Mouse (Mus musculus): ENCODE data around the gene Tnip1. TPM values are rescaled to one million over a fixed set of nuclear protein-coding genes. Genes with fewer than 3 reads are reported as not detected.

The Tnip1 gene
- total and polyA plus RNA-seq, 3 experiments: 36.1 to 137 (median 67.8) TPM

DNA sequence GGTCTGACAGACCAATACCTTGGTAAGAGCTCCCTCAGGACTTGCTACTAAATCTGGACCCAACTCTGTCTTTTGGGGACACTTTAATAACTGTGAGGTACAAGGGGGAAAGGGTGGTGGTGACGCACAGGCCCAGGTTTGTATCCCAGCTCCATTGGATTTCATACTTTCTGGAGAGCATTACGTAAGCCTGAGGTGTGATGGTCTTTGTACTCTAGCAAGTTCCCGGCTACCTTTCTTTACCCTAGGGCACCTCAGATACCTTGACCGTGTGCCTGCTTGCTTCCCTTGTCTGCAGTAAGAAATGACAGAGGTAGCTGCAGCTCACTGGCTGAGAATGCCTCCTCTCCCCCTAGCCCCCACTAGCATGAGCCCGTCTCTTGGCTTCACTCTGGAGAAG lies 55.5 kb downstream of the Tnip1 start:
- Histone ChIP-seq H3K9ac (ENCODE audit: insufficient read depth, low read depth) (no peak overlapping the region), H3K27me3 (replicated peaks) (no peaks in the 10 kb centered on the region), H3K79me2 (replicated peaks; ENCODE audit: control insufficient read depth, extremely low read depth, insufficient read depth, poor library complexity, severe bottlenecking) (no peaks in the 10 kb centered on the region), H3K9me3 (replicated peaks; ENCODE audit: low read length) (no peaks in the 10 kb centered on the region), H3K4me1 (ENCODE audit: control insufficient read depth in 1 of 2, insufficient read depth in 2 of 2) (peaks cover 5 to 8% of the 10 kb centered on the region in 2 experiments), H3K4me2 (ENCODE audit: insufficient read depth, low read depth, poor library complexity, severe bottlenecking) (no peak overlapping the region), H3K36me3 (replicated peaks in 1 of 2; ENCODE audit: control insufficient read depth in 1 of 2, insufficient read depth in 1 of 2, low read length in 1 of 2) (peaks cover 37 to 65% of the 10 kb centered on the region in 2 experiments), H3K27ac (ENCODE audit: insufficient read depth, low read depth) (no peak overlapping the region), H3K4me3 (replicated peaks in 1 of 3; ENCODE audit: low read depth in 2 of 3, low read length in 2 of 3, poor library complexity in 1 of 3) (no peak overlapping the region)
- in situ Hi-C loops (cut with MboI; ENCODE audit: low pct_ligation_motif_present, low pct_unique_long_range_greater_than_20kb, low sequenced_read_pairs): no loop called here
- TF ChIP-seq ZKSCAN1 (IDR thresholded peaks at IDR 0.05; ENCODE audit: borderline replicate concordance, low read depth, low read length): no peak
- TF ChIP-seq GABPA (IDR thresholded peaks at IDR 0.05; ENCODE audit: insufficient replicate concordance, low read depth, low read length): no peak
- TF ChIP-seq JUND (conservative IDR thresholded peaks at IDR 0.05; ENCODE audit: low read depth, low read length): no peak
- no peak for TF ChIP-seq SIN3A (IDR thresholded peaks at IDR 0.05; ENCODE audit: low read length)
- TF ChIP-seq CTCF (conservative IDR thresholded peaks at IDR 0.05 in 1 of 2, IDR thresholded peaks at IDR 0.05 in 1 of 2; ENCODE audit: low read depth in 2 of 2, low read length in 2 of 2): no peak
- no peak for TF ChIP-seq BHLHE40 (IDR thresholded peaks at IDR 0.05; ENCODE audit: low read depth, low read length)
- TF ChIP-seq PAX5 (IDR thresholded peaks at IDR 0.05; ENCODE audit: low read length): no peak
- no peak for TF ChIP-seq HCFC1 (IDR thresholded peaks at IDR 0.05; ENCODE audit: low read depth, low read length)
- no peak for TF ChIP-seq ETS1 (conservative IDR thresholded peaks at IDR 0.05; ENCODE audit: low read depth, low read length)
- TF ChIP-seq TCF12 (IDR thresholded peaks at IDR 0.05; ENCODE audit: low read depth, low read length): no peak
- TF ChIP-seq USF2 (conservative IDR thresholded peaks at IDR 0.05; ENCODE audit: low read depth, low read length): no peak
- TF ChIP-seq RAD21 (IDR thresholded peaks at IDR 0.05; ENCODE audit: low read depth, low read length): no peak
- TF ChIP-seq NRF1 (IDR thresholded peaks at IDR 0.05; ENCODE audit: low read depth, low read length): no peak
- no peak for TF ChIP-seq MAFK (IDR thresholded peaks at IDR 0.05; ENCODE audit: insufficient replicate concordance, low read length)
- no peak for TF ChIP-seq SMC3 (IDR thresholded peaks at IDR 0.05; ENCODE audit: low read depth, low read length)
- no peak for TF ChIP-seq IRF4 (IDR thresholded peaks at IDR 0.05; ENCODE audit: low read depth, low read length)
- no peak for TF ChIP-seq ZC3H11A (IDR thresholded peaks at IDR 0.05; ENCODE audit: low read depth, low read length)
- no peak for DNase-seq (ENCODE audit: extremely low read depth)
- dilution Hi-C loops (cut with MboI; ENCODE audit: extremely low pct_ligation_motif_present, extremely low pct_unique_long_range_greater_than_20kb, low sequenced_read_pairs): no loop called here

DNA sequence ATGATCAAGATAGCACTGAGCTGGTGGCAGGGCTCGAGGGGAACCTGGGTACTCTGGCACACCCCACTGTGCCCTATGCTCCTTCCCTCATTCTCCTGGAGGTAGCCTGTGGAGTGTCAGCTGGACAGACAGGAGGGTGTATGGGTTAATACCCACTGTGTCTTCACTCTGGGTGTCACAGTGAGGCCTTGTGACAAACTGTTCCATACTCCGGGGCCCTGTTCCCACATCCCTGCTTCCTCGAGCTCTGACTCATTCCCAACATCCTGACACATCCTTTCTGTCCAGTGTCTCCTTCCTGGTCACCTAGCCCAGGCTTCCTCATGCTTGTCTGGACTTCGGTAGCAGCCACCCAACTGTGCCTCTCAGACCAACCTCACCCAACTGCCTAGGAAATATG lies 56.3 kb downstream of the Tnip1 start:
- Histone ChIP-seq H3K79me2 (replicated peaks; ENCODE audit: control insufficient read depth, extremely low read depth, insufficient read depth, poor library complexity, severe bottlenecking) (no peaks in the 10 kb centered on the region), H3K4me2 (ENCODE audit: insufficient read depth, low read depth, poor library complexity, severe bottlenecking) (no peak overlapping the region), H3K9me3 (replicated peaks; ENCODE audit: low read length) (no peaks in the 10 kb centered on the region), H3K9ac (ENCODE audit: insufficient read depth, low read depth) (no peak overlapping the region), H3K4me1 (ENCODE audit: control insufficient read depth in 1 of 2, insufficient read depth in 2 of 2) (peaks cover 5 to 8% of the 10 kb centered on the region in 2 experiments), H3K27ac (ENCODE audit: insufficient read depth, low read depth) (no peak overlapping the region), H3K27me3 (replicated peaks) (no peaks in the 10 kb centered on the region), H3K4me3 (replicated peaks in 1 of 3; ENCODE audit: low read depth in 2 of 3, low read length in 2 of 3, poor library complexity in 1 of 3) (no peak overlapping the region), H3K36me3 (replicated peaks in 1 of 2; ENCODE audit: control insufficient read depth in 1 of 2, insufficient read depth in 1 of 2, low read length in 1 of 2) (peaks cover 30 to 57% of the 10 kb centered on the region in 2 experiments)
- no peak for DNase-seq (ENCODE audit: extremely low read depth)
- in situ Hi-C loops (cut with MboI; ENCODE audit: low pct_ligation_motif_present, low pct_unique_long_range_greater_than_20kb, low sequenced_read_pairs) (no loop called here), dilution Hi-C loops (cut with MboI; ENCODE audit: extremely low pct_ligation_motif_present, extremely low pct_unique_long_range_greater_than_20kb, low sequenced_read_pairs) (no loop called here)
- TF ChIP-seq IRF4 (IDR thresholded peaks at IDR 0.05; ENCODE audit: low read depth, low read length) (no peak), USF1 (IDR thresholded peaks at IDR 0.05; ENCODE audit: low read depth, low read length) (no peak), RCOR1 (conservative IDR thresholded peaks at IDR 0.05; ENCODE audit: low read depth, low read length) (no peak), CTCF (conservative IDR thresholded peaks at IDR 0.05 in 1 of 2, IDR thresholded peaks at IDR 0.05 in 1 of 2; ENCODE audit: low read depth in 2 of 2, low read length in 2 of 2) (no peak), POLR2A (IDR thresholded peaks at IDR 0.05; ENCODE audit: low read depth, low read length) (0 out of 2 replicates have a peak, but pooled peaks have one; percentile 10), NELFE (IDR thresholded peaks at IDR 0.05; ENCODE audit: low read depth, low read length) (no peak), MYC (IDR thresholded peaks at IDR 0.05; ENCODE audit: low read depth, low read length) (no peak), SMC3 (IDR thresholded peaks at IDR 0.05; ENCODE audit: low read depth, low read length) (no peak)
